Mouse (Mus musculus): ENCODE measurements around the gene Hnrnpd.

GRCm38 (mm10) chr5:100007040-100007375 is 28.3 kb upstream of the Hnrnpd start:
- TF ChIP-seq POLR2A (IDR thresholded peaks at IDR 0.05; ENCODE audit: low read depth, low read length) (no peak), CTCF (conservative IDR thresholded peaks at IDR 0.05; ENCODE audit: insufficient read depth, insufficient read length, low read depth, low read length) (0 out of 2 replicates have a peak, but pooled peaks have one; percentile 20)

Data from kidney, adult 2 months (tissue).